Mouse (Mus musculus) kidney, postnatal 36 days (tissue): ENCODE measurements at regions not wholly inside any gene's neighbourhood (a gene's known extent, or its start where the extent isn't known, plus 50 kb on each side); places are given as distances from the start of the nearest gene placed in this dataset.
A peak's percentile ranks its signal among the peaks of the same experiment; 100 is the strongest.

Source experiments
- DNase-seq, 2 experiments: peaks; one replicate each; pipeline ENCODE4 v3.0.0; 2021 to 2022; ENCODE audit warnings: mixed read lengths in 2 of 2

GRCm38 (mm10) chr11:110588280-110588679, 189.4 kb downstream of the Map2k6 start:
- no peak for DNase-seq

GRCm38 (mm10) chr11:110595266-110595862, 196.4 kb downstream of the Map2k6 start:
- no peak for DNase-seq

GRCm38 (mm10) chr11:110605041-110605882, 206.3 kb downstream of the Map2k6 start:
- DNase-seq = no peak

- DNase-seq = no peak
Measured at GRCm38 (mm10) chr11:110609276-110609675, 210.4 kb downstream of the Map2k6 start.

GRCm38 (mm10) chr11:110610831-110611230, 211.9 kb downstream of the Map2k6 start:
- no peak for DNase-seq

GRCm38 (mm10) chr11:110632001-110632400, 233.1 kb downstream of the Map2k6 start:
- DNase-seq = peak; percentile 43 to 52

GRCm38 (mm10) chr11:110633351-110633750, 234.4 kb downstream of the Map2k6 start:
- DNase-seq = no peak

- DNase-seq = no peak
Measured at GRCm38 (mm10) chr11:110642485-110642884, 243.6 kb downstream of the Map2k6 start.

GRCm38 (mm10) chr11:110649575-110650210, 250.8 kb downstream of the Map2k6 start:
- peak in 1 of 2 experiments; percentile 6 for DNase-seq

- DNase-seq = no peak
Measured at GRCm38 (mm10) chr11:110652068-110652467, 253.1 kb downstream of the Map2k6 start.

- no peak for DNase-seq
Measured at GRCm38 (mm10) chr11:110656524-110657156, 257.7 kb downstream of the Map2k6 start.

- DNase-seq = no peak
Measured at GRCm38 (mm10) chr11:110657854-110658253, 258.9 kb downstream of the Map2k6 start.

- DNase-seq = peak; percentile 61 to 69
Measured at GRCm38 (mm10) chr11:110670626-110671508, 271.9 kb downstream of the Map2k6 start.

GRCm38 (mm10) chr11:110672941-110673340, 274.0 kb downstream of the Map2k6 start:
- no peak for DNase-seq

GRCm38 (mm10) chr11:110692824-110693223, 275.0 kb upstream of the Kcnj16 start:
- DNase-seq = no peak

GRCm38 (mm10) chr11:110697067-110697466, 270.8 kb upstream of the Kcnj16 start:
- DNase-seq = no peak

- DNase-seq = no peak
Measured at GRCm38 (mm10) chr11:110698342-110698741, 269.5 kb upstream of the Kcnj16 start.

GRCm38 (mm10) chr11:110700976-110701375, 266.9 kb upstream of the Kcnj16 start:
- peak in 1 of 2 experiments; percentile 29 for DNase-seq

- DNase-seq = no peak
Measured at GRCm38 (mm10) chr11:110702119-110702518, 265.7 kb upstream of the Kcnj16 start.

GRCm38 (mm10) chr11:110703511-110703910, 264.3 kb upstream of the Kcnj16 start:
- no peak for DNase-seq

GRCm38 (mm10) chr11:110707328-110707727, 260.5 kb upstream of the Kcnj16 start:
- DNase-seq = no peak

- DNase-seq = no peak
Measured at GRCm38 (mm10) chr11:110715300-110715699, 252.5 kb upstream of the Kcnj16 start.
